Mouse (Mus musculus): Measurements from ENCODE around the gene Pnmal1.

GRCm38 (mm10) chr7:16916342-16917265, 42.9 kb upstream of the Pnmal1 start:
- TF ChIP-seq CTCF (IDR thresholded peaks at IDR 0.05; ENCODE audit: extremely low read depth, insufficient read length, insufficient replicate concordance, low read depth, low read length) (no peak), POLR2A (IDR thresholded peaks at IDR 0.05; ENCODE audit: low read depth, low read length) (no peak)

Data from small intestine, adult 2 months (tissue).